Mouse (Mus musculus) embryonic facial prominence, embryonic 14.5 days (tissue): ENCODE data around the gene Pskh1. TPM values are rescaled to one million over a fixed set of nuclear protein-coding genes. Genes with fewer than 3 reads are reported as not detected.

Source experiments
- ATAC-seq: fragments of 200-750 bp; cut with Nextera tagmentation; 2 replicates; pipeline ENCODE4 v1.8.0; 2017; ENCODE audit warnings: low read depth, moderate number of reproducible peaks, moderate TSS enrichment
- DNase-seq: peaks from one replicate; pipeline ENCODE4 v3.0.0-alpha.2; 2015; ENCODE audit warnings: low spot score
- H3K27ac ChIP-seq: fragments of 300-500 bp; sonication (generic); replicated peaks from 2 replicates; pipeline ENCODE4 v1.5.1; 2014; ENCODE audit warnings: low read depth, mild to moderate bottlenecking, low read length, moderate library complexity
- H3K27me3 ChIP-seq: fragments of 300-500 bp; sonication (generic); replicated peaks from 2 replicates; pipeline ENCODE4 v1.6.1; 2014; ENCODE audit warnings: low read length; ENCODE audit not compliant: control insufficient read depth, insufficient read depth
- H3K36me3 ChIP-seq: fragments of 300-500 bp; sonication (generic); 2 replicates; pipeline ENCODE4 v1.6.1; 2014; ENCODE audit warnings: low read length, mixed read lengths; ENCODE audit not compliant: control insufficient read depth, insufficient read depth
- H3K4me1 ChIP-seq: fragments of 300-500 bp; sonication (generic); 2 replicates; pipeline ENCODE4 v1.6.1; 2014; ENCODE audit warnings: antibody characterized with exemption, low read length; ENCODE audit not compliant: control insufficient read depth, insufficient read depth
- H3K4me2 ChIP-seq: fragments of 300-500 bp; sonication (generic); 2 replicates; pipeline ENCODE4 v1.6.1; 2014; ENCODE audit warnings: low read depth, mild to moderate bottlenecking, low read length, moderate library complexity, mixed read lengths
- H3K4me3 ChIP-seq: fragments of 300-500 bp; sonication (generic); 2 replicates; pipeline ENCODE4 v1.5.1; 2014; ENCODE audit warnings: low read depth, mild to moderate bottlenecking, low read length
- H3K9ac ChIP-seq: fragments of 300-500 bp; sonication (generic); 2 replicates; pipeline ENCODE4 v1.6.1; 2014; ENCODE audit warnings: low read depth, mild to moderate bottlenecking, low read length, moderate library complexity, mixed read lengths
- H3K9me3 ChIP-seq: fragments of 300-500 bp; sonication (generic); 2 replicates; pipeline ENCODE4 v1.6.1; 2016; ENCODE audit warnings: low read length; ENCODE audit not compliant: control insufficient read depth
- WGBS: fragments of 180-500 bp; shearing (Covaris S2); extraction: QIAGEN DNeasy Blood & Tissue Kit; methylation state at CpG from one replicate; pipeline ENCODE4 v1.1.7; 2014; 5-methylcytosine and 5-hydroxymethylcytosine counted together
- polyA plus RNA-seq: library from polyadenylated mRNA; unstranded; fragments of >200 nt; fragmentation: Nextera tagmentation; extraction: Ambion mirVana; gene quantifications from 2 replicates; pipeline ENCODE4 v1.2.1, GENCODE M21; 2014

Pskh1 gene
- polyA plus RNA-seq, 1 experiment from 2014 or later: 26.1 TPM

- DNase-seq: peak; percentile 62
- peak overlapping the region; percentile 97 for H3K4me2 ChIP-seq
- H3K4me3 ChIP-seq: peak overlapping the region; percentile 82
- peaks cover 11% of the 10 kb centered on the region for H3K36me3 ChIP-seq
- H3K4me1 ChIP-seq: peaks cover 30% of the 10 kb centered on the region
- H3K9ac ChIP-seq: peak overlapping the region; percentile 85
- no peaks in the 10 kb centered on the region for H3K9me3 ChIP-seq
- H3K27me3 ChIP-seq: no peaks in the 10 kb centered on the region
- peak overlapping the region; percentile 87 for H3K27ac ChIP-seq
- WGBS: under 1% methylated on average over 40 of the region's 71 CpGs
- peak; percentile 35 for ATAC-seq
Observed at GRCm38 (mm10) chr8:105855248-105856167, 44.7 kb upstream of the Pskh1 start.

GRCm38 (mm10) chr8:105856168-105856835 is 43.9 kb upstream of the Pskh1 start:
- peak overlapping the region; percentile 87; the same call in 1 of the 2 replicates for H3K27ac ChIP-seq
- peak overlapping the region; percentile 85 for H3K9ac ChIP-seq
- DNase-seq: no peak
- WGBS: 24% methylated on average over 15 of the region's 15 CpGs
- H3K4me1 ChIP-seq: peaks cover 25% of the 10 kb centered on the region
- H3K4me3 ChIP-seq: peak overlapping the region; percentile 82
- H3K9me3 ChIP-seq: no peaks in the 10 kb centered on the region
- ATAC-seq: no peak
- no peaks in the 10 kb centered on the region for H3K27me3 ChIP-seq
- H3K4me2 ChIP-seq: peak overlapping the region; percentile 97
- H3K36me3 ChIP-seq: peaks cover 11% of the 10 kb centered on the region

- peaks cover 33% of the 10 kb centered on the region for H3K4me1 ChIP-seq
- H3K27ac ChIP-seq: no peak overlapping the region
- WGBS: 86% methylated on average over 5 of the region's 5 CpGs
- H3K9ac ChIP-seq: no peak overlapping the region
- DNase-seq: no peak
- no peaks in the 10 kb centered on the region for H3K27me3 ChIP-seq
- no peak overlapping the region for H3K4me2 ChIP-seq
- no peak overlapping the region for H3K4me3 ChIP-seq
- H3K36me3 ChIP-seq: peaks cover 11% of the 10 kb centered on the region
- ATAC-seq: no peak
- H3K9me3 ChIP-seq: no peaks in the 10 kb centered on the region
Observed at GRCm38 (mm10) chr8:105858495-105858894, 41.7 kb upstream of the Pskh1 start.

GRCm38 (mm10) chr8:105859314-105859713 is 40.9 kb upstream of the Pskh1 start:
- 75% methylated on average over 5 of the region's 5 CpGs for WGBS
- Histone ChIP-seq H3K4me3 (no peak overlapping the region), H3K9ac (no peak overlapping the region)

GRCm38 (mm10) chr8:105860143-105860981 is 39.9 kb upstream of the Pskh1 start, which contains the start of gene Nutf2:
Gene Nutf2 (plus strand): TSS chr8:105860580.
- Histone ChIP-seq H3K27ac (peak within 1 kb of the TSS; percentile 84), H3K9me3 (no peaks in the 10 kb centered on the region), H3K27me3 (no peaks in the 10 kb centered on the region), H3K36me3 (peaks cover 16% of the 10 kb centered on the region), H3K9ac (peak within 1 kb of the TSS; percentile 94), H3K4me2 (peak within 1 kb of the TSS; percentile 84), H3K4me3 (peak within 1 kb of the TSS; percentile 96), H3K4me1 (peaks cover 33% of the 10 kb centered on the region)
- WGBS: under 1% methylated on average over 26 of the region's 59 CpGs
- DNase-seq: peak; percentile 100
- peak; percentile 98 for ATAC-seq

More at GRCm38 (mm10) chr8:105859314-105859713, 40.9 kb upstream of the Pskh1 start:
- Histone ChIP-seq H3K27me3 (no peaks in the 10 kb centered on the region), H3K27ac (peak overlapping the region; percentile 84), H3K4me2 (peak overlapping the region; percentile 52; the same call in 1 of the 2 replicates), H3K4me1 (peaks cover 33% of the 10 kb centered on the region), H3K36me3 (peaks cover 15% of the 10 kb centered on the region), H3K9me3 (no peaks in the 10 kb centered on the region)
- no peak for ATAC-seq
- DNase-seq: no peak

GRCm38 (mm10) chr8:105861951-105862350 is 38.3 kb upstream of the Pskh1 start:
- Histone ChIP-seq H3K4me3 (peak overlapping the region; percentile 96), H3K4me1 (peaks cover 24% of the 10 kb centered on the region), H3K4me2 (peak overlapping the region; percentile 84), H3K9ac (peak overlapping the region; percentile 94), H3K27ac (no peak overlapping the region), H3K27me3 (no peaks in the 10 kb centered on the region), H3K36me3 (peaks cover 30% of the 10 kb centered on the region), H3K9me3 (no peaks in the 10 kb centered on the region)
- ATAC-seq: no peak
- no peak for DNase-seq
- WGBS: 8% methylated on average over 1 of the region's 1 CpGs

GRCm38 (mm10) chr8:105866364-105867029 is 33.7 kb upstream of the Pskh1 start:
- Histone ChIP-seq H3K9me3 (no peaks in the 10 kb centered on the region), H3K27ac (no peak overlapping the region), H3K36me3 (peaks cover 64% of the 10 kb centered on the region), H3K4me2 (no peak overlapping the region), H3K4me3 (no peak overlapping the region), H3K27me3 (no peaks in the 10 kb centered on the region), H3K4me1 (peaks cover 7% of the 10 kb centered on the region), H3K9ac (no peak overlapping the region)
- 84% methylated on average over 6 of the region's 6 CpGs for WGBS
- no peak for DNase-seq
- no peak for ATAC-seq
